Mouse (Mus musculus) olfactory bulb, adult 2 months (tissue): ENCODE results near the gene Klc2. TPM values are rescaled to one million over a fixed set of nuclear protein-coding genes. Genes with fewer than 3 reads are reported as not detected.
"Not testable (repeated sequence)": the region's sequence is repeated elsewhere in the genome, so short reads cannot be mapped to it uniquely, and the experiment has no call there.

ENCODE experiments used
- H3K27ac ChIP-seq: fragments of 200-500 bp; 2 replicates; pipeline ENCODE4 v1.5.1; 2012; ENCODE audit warnings: low read depth, low read length; ENCODE audit not compliant: insufficient read depth
- H3K4me1 ChIP-seq: fragments of 200-500 bp; 2 replicates; pipeline ENCODE4 v1.6.1; 2012; ENCODE audit warnings: low read length; ENCODE audit not compliant: control insufficient read depth, insufficient read depth
- H3K4me3 ChIP-seq: fragments of 200-500 bp; 2 replicates; pipeline ENCODE4 v1.5.1; 2012; ENCODE audit warnings: mild to moderate bottlenecking, low read depth, low read length, moderate library complexity; ENCODE audit not compliant: insufficient read depth
- CTCF ChIP-seq: fragments of 200-500 bp; IDR thresholded peaks from 2 replicates; pipeline ENCODE4 v1.5.1; 2012; ENCODE audit warnings: low read depth, mild to moderate bottlenecking, low read length, moderate library complexity; ENCODE audit not compliant: insufficient read depth
- POLR2A ChIP-seq: fragments of 200-500 bp; IDR thresholded peaks from 2 replicates; pipeline ENCODE4 v1.6.1; 2012; ENCODE audit warnings: mild to moderate bottlenecking, low read depth, low read length, moderate library complexity; ENCODE audit not compliant: insufficient read depth
- WGBS: fragments of 180-500 bp; shearing (Covaris S2); methylation state at CpG from one replicate; pipeline ENCODE4 v1.1.7; 2018; 5-methylcytosine and 5-hydroxymethylcytosine counted together
- polyA plus RNA-seq: library from polyadenylated mRNA; stranded (reverse); fragments of >200 nt; gene quantifications from 2 replicates; pipeline ENCODE4 v1.2.4, GENCODE M21; 2012; ENCODE audit warnings: low replicate concordance; ENCODE audit not compliant: missing spikeins, insufficient read depth, insufficient read length

Gene Klc2
- not detected in 2 replicates for polyA plus RNA-seq

DNA sequence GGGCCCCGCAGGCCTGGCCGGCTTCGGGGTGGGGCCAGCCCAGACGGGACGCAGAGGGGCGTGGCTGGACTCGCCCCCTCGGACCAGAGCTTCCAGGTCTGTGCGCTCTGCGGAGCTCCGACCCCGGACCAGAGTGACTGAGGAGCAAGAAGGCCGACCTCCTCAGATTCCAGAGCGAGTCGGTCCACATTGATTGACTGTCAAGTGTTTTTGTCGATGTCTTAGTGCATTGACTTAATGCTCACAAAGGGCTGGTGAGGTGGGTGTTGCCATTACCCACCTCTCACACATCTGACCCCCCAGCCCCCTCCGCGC, at the start of gene Klc2:
TSS of gene Klc2 (minus strand) at position 177 of the 315 bp plus-strand sequence.
- peaks cover 12% of the 10 kb centered on the region for H3K4me1 ChIP-seq
- peak within 1 kb of the TSS; percentile 68; the same call in 1 of the 2 replicates for H3K27ac ChIP-seq
- peak; percentile 22; the same call in 1 of the 2 replicates for TF ChIP-seq CTCF
- TF ChIP-seq POLR2A: peak; percentile 12
- H3K4me3 ChIP-seq: peak within 1 kb of the TSS; percentile 96
- WGBS: 1% methylated on average over 18 of the region's 18 CpGs

DNA sequence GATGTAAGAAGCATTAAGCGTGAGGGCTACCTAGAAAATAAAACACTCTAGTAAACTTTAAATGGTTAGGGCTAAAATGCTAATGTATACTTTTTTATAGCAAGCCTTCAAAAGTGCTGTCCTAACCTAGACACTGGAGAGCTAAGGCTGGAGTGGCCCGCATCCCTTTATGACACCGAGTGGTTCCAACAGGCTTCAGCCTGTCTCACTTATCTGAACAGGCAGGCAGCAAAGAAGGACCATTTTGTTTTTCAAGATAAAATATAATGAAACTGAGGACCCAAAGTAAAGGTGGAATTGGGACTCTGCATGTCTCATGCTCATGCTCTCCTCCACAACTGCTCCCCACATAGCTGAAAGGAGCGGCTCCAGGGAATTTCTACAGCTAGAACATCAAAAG, 49.1 kb upstream of the Klc2 start:
- H3K4me3 ChIP-seq: no peak overlapping the region
- no peaks in the 10 kb centered on the region for H3K4me1 ChIP-seq
- 86% methylated on average over 4 of the region's 4 CpGs for WGBS
- TF ChIP-seq POLR2A (no peak), CTCF (no peak)
- H3K27ac ChIP-seq: no peak overlapping the region

DNA sequence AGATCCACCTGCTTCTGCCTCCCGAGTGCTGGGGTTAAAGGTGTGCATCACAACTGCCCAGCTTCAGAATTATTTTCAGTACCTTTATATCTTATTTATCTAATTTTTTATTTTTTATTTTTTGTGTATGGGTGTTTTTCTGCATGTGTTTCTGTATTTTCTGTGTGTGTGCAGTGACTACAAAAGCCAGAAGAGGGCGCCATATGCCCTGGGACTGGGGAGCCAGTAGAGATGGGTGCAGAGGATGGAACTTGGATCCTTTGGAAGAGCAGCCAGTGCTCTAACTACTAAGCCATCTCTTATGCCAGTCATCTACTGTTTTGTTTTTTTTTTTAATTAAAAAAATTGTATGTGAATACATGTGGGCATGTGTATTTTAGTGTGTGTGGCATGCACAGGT, 46.0 kb upstream of the Klc2 start:
- H3K27ac ChIP-seq: no peak overlapping the region
- H3K4me3 ChIP-seq: no peak overlapping the region
- 75% methylated on average over 2 of the region's 2 CpGs for WGBS
- H3K4me1 ChIP-seq: no peaks in the 10 kb centered on the region
- TF ChIP-seq POLR2A (no peak), CTCF (no peak)

DNA sequence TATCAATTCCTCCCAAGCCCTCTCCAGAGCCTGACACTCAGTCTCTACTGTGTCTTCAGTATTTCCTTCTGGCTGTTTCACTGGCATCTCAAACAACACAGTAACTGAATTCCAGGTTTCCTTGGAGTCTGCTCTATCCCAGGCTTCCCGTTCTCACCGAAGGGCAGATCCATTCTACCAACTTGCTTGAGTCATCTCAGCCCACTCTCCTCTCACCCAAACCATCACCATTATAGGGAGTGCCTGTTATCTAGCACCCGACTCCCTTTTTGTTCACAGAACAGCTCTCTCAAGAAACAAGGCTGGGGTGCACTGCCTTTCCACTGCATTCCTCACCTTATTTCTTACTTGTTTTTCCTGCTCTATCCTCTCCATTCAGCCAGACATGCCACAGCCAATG, 43.6 kb upstream of the Klc2 start:
- H3K4me1 ChIP-seq: no peaks in the 10 kb centered on the region

DNA sequence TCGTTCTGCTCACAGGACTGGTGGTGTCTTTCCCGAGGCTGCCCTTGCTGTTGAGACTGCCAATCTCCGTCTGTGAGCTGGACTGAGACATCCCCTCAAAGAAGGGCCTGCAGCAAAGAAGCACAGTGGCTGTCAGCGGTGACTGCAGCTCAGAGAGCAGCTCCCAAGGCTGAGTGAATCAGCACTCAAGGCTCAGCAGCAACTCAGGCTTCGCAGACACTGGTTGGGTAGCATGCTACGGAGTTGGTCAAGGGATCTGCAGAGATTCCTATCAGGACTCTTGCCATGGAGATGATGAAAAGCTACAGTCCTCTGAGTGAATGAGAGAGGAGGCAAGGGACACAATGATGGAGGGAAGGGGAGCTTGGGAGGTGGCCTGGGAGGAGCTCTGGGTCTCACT, 33.9 kb upstream of the Klc2 start:
- H3K27ac ChIP-seq: no peak overlapping the region

More for the DNA sequence above, 43.6 kb upstream of the Klc2 start:
- Histone ChIP-seq H3K4me3 (no peak overlapping the region), H3K27ac (no peak overlapping the region)
- TF ChIP-seq POLR2A: no peak
- TF ChIP-seq CTCF: no peak
- 59% methylated on average over 3 of the region's 3 CpGs for WGBS

DNA sequence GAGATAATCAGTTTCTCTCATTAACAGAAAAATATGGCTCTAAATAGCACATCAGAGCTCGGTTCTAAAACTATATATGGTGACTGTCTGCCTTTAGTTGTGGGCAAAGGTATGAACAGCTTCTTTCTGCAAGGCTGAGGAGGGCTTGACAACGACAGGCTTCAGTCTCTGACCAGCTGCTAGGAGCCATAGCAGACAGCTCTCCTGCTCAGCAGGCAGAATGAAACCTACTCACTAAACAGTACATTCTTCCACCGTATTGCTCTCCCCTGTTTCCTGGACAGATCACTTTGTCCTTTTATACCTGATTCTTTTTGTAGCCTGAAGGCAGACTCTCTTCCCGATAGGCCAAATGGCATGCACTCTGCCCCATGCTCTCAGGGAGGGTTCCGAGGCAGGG, 33.4 kb upstream of the Klc2 start:
- TF ChIP-seq CTCF (no peak), POLR2A (no peak)
- Histone ChIP-seq H3K4me3 (no peak overlapping the region), H3K4me1 (0 out of 2 replicates have a peak, but pooled peaks cover 3% of the 10 kb centered on the region), H3K27ac (no peak overlapping the region)
- 82% methylated on average over 5 of the region's 5 CpGs for WGBS

More for the DNA sequence above, 33.9 kb upstream of the Klc2 start:
- H3K4me3 ChIP-seq: no peak overlapping the region
- WGBS: 95% methylated on average over 6 of the region's 6 CpGs
- TF ChIP-seq CTCF: no peak
- TF ChIP-seq POLR2A: no peak
- 0 out of 2 replicates have a peak, but pooled peaks cover 3% of the 10 kb centered on the region for H3K4me1 ChIP-seq

DNA sequence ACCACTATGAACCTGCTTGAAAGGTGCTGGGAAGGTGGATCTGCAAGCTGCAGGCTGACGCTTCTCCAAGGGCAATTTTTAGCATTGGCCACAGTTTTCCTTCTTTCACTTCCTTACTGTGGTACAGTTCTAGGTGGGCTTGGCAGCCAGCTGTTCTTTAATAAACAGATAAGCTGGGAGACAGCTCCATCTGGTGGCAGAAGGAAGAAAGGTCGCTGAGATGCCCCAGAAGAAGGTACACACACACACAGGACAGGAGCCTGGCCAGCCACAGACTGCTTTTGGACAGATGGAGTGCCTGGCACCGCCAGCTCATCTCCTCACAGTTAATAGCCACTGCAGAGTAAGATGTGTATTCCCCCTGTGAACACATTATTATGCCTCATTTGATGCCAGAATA, 33.0 kb upstream of the Klc2 start:
- H3K27ac ChIP-seq: no peak overlapping the region
- 30% methylated on average over 3 of the region's 3 CpGs for WGBS

DNA sequence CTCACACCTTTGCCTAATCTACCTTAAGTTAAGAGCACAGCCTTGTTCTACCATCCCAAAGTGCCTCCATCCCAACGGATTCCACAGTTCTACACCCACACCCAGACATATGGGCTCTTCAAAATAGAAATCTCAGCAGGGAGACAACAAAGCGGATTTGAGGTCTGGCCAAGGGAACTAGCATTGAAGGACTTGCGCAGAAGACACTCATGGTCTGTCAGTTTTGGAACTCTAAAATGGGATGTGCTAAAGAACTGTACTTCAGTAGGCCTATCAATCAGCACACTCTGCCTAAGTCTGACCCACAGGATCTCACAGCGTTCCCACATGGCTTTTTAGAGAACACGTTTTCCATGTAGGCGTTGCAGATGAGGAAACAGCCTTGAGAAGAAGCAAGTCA, 32.0 kb upstream of the Klc2 start:
- TF ChIP-seq POLR2A (no peak), CTCF (no peak)
- Histone ChIP-seq H3K4me1 (0 out of 2 replicates have a peak, but pooled peaks cover 3% of the 10 kb centered on the region), H3K4me3 (no peak overlapping the region), H3K27ac (no peak overlapping the region)
- 80% methylated on average over 6 of the region's 6 CpGs for WGBS

More for the DNA sequence above, 33.0 kb upstream of the Klc2 start:
- Histone ChIP-seq H3K4me1 (0 out of 2 replicates have a peak, but pooled peaks cover 3% of the 10 kb centered on the region), H3K4me3 (no peak overlapping the region)
- TF ChIP-seq CTCF (peak; percentile 30; the same call in 1 of the 2 replicates), POLR2A (no peak)

DNA sequence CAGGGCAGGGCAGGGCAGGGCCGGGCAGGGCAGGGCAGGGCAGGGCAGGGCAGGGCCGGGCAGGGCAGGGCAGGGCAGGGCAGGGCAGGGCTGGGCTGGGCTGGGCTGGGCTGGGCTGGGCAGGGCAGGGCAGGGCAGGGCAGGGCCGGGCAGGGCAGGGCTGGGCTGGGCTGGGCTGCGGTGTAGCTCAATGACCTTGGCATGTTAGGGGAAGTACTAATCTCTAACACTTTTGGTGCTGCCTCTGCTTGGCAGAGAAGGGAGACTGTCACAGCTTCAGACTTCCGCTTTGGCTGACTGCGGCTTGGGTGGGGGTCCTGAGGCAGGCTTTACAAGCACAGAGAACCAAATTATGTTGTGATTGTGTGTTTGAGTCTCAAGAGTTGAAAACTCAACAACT, 30.7 kb upstream of the Klc2 start:
- not testable (repeated sequence) for H3K4me1 ChIP-seq, H3K4me3 ChIP-seq, H3K27ac ChIP-seq
- WGBS: 87% methylated on average over 5 of the region's 6 CpGs

DNA sequence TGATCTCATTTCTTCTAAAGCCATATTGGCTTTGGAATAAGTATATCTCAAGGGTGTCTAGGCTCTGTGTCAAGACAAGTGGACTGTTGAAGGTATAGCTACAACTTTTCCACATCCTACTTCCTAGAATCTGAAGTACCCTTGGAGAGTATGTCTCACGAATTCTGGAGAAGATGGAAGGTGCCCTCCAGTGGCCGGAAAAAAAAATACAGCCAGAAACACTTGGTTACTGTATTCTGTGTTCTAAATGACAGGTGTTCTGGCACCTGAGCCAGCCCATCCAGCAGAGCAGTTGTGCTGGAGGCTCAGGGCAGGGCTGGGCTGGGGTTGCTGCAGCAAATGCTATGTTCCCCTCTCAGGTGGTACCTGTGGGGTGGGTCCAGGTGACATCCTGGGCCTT, 21.3 kb upstream of the Klc2 start:
- no peak for TF ChIP-seq POLR2A
- TF ChIP-seq CTCF: 0 out of 2 replicates have a peak, but pooled peaks have one; percentile 33
- H3K4me3 ChIP-seq: no peak overlapping the region
- WGBS: 6% methylated on average over 2 of the region's 2 CpGs
- no peak overlapping the region for H3K27ac ChIP-seq
- H3K4me1 ChIP-seq: no peaks in the 10 kb centered on the region
